Mouse (Mus musculus): ENCODE data around the gene Brsk1. TPM values are rescaled to one million over a fixed set of nuclear protein-coding genes. Genes with fewer than 3 reads are reported as not detected.

Brsk1 gene
- polyA plus RNA-seq, 1 experiment from 2014 or later: 1.0 TPM

DNA sequence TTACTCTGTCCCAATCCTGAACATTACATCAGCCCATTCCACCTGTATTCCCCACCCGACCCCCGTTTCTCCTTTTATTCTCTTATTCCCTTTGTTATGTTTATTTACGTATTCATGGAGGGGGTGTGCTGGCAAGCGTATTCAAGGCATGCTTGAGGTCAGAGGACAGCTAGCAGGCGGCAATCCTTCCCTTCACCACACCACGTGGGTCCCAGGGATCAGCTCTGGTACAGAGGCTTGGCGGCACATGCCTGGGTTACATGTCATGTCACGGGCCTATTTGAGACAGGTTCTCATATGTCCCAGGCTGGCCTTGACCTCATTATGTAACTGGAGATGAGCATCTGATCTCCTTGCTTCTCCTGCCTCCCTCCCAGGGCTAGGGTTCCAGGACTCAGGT lies 11.9 kb downstream of the Brsk1 start:
- 77% methylated on average over 8 of the region's 8 CpGs for WGBS
- H3K9ac ChIP-seq (ENCODE audit: low read depth, low read length): no peak overlapping the region
- no peak overlapping the region for H3K27ac ChIP-seq (ENCODE audit: low read depth, low read length)
- H3K27me3 ChIP-seq (replicated peaks; ENCODE audit: control insufficient read depth, insufficient read depth, low read length): no peaks in the 10 kb centered on the region
- H3K36me3 ChIP-seq (ENCODE audit: control insufficient read depth, insufficient read depth, low read length): peaks cover 2% of the 10 kb centered on the region; the same call in 1 of the 2 replicates
- H3K4me3 ChIP-seq (ENCODE audit: low read depth, low read length): no peak overlapping the region
- no peaks in the 10 kb centered on the region for H3K9me3 ChIP-seq (ENCODE audit: control insufficient read depth, low read length)
- ATAC-seq (replicated peaks; ENCODE audit: low FRiP score): no peak
- no peak overlapping the region for H3K4me2 ChIP-seq
- DNase-seq (ENCODE audit: low spot score): no peak
- no peaks in the 10 kb centered on the region for H3K4me1 ChIP-seq (replicated peaks; ENCODE audit: control insufficient read depth, insufficient read depth, low read length)

DNA sequence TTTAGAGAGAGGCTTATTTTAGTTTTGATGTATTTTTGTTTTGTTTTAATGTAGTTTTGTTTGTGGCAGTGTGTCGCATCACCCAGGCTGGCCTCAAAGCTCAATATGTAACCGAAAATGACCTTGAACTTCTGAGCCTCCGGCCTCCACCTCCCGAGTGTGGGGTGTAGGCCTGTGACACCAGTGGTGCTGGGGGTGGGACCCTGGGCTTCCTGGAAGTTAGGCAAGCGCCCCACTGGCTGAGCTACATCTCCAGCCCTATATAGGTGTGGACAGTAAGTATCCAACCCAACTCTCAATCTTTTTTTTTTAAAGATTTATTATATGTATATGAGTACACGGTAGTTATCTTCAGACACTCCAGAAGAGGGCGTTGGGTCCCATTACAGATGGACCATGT lies 12.8 kb downstream of the Brsk1 start:
- Histone ChIP-seq H3K4me3 (ENCODE audit: low read depth, low read length) (no peak overlapping the region), H3K9me3 (ENCODE audit: control insufficient read depth, low read length) (no peaks in the 10 kb centered on the region)
- WGBS: 87% methylated on average over 7 of the region's 7 CpGs

DNA sequence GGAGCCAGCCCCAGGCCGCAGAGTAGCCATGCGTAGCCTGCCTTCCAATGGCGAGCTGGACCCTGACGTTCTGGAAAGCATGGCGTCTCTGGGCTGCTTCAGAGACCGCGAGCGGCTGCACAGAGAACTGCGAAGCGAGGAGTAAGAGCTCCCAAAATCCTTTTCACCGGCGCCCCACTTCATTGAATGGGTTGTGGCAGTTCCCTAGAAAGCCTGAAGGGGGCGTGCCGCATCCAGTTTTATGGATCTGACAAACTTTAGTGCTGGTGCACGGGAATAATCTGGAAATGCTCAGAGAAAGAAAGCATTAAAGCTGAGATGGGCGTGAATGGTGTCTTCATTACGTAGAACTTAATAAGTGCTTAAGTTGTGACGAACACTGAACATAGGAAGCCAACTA lies 14.7 kb downstream of the Brsk1 start:
- 39% methylated on average over 18 of the region's 18 CpGs for WGBS
- peaks cover 6% of the 10 kb centered on the region; the same call in 1 of the 2 replicates for H3K36me3 ChIP-seq (ENCODE audit: control insufficient read depth, insufficient read depth, low read length)
- H3K9me3 ChIP-seq (ENCODE audit: control insufficient read depth, low read length): no peaks in the 10 kb centered on the region
- no peak overlapping the region for H3K27ac ChIP-seq (ENCODE audit: low read depth, low read length)
- H3K9ac ChIP-seq (ENCODE audit: low read depth, low read length): no peak overlapping the region
- H3K4me1 ChIP-seq (replicated peaks; ENCODE audit: control insufficient read depth, insufficient read depth, low read length): no peaks in the 10 kb centered on the region
- peak overlapping the region; percentile 55 for H3K4me2 ChIP-seq
- DNase-seq (ENCODE audit: low spot score) (no peak), ATAC-seq (replicated peaks; ENCODE audit: low FRiP score) (peak; percentile 38; the same call in 1 of the 2 replicates)
- H3K4me3 ChIP-seq (ENCODE audit: low read depth, low read length): no peak overlapping the region
- no peaks in the 10 kb centered on the region for H3K27me3 ChIP-seq (replicated peaks; ENCODE audit: control insufficient read depth, insufficient read depth, low read length)

More for the DNA sequence above, 12.8 kb downstream of the Brsk1 start:
- ATAC-seq (replicated peaks; ENCODE audit: low FRiP score) (no peak), DNase-seq (ENCODE audit: low spot score) (no peak)
- H3K4me1 ChIP-seq (replicated peaks; ENCODE audit: control insufficient read depth, insufficient read depth, low read length): no peaks in the 10 kb centered on the region
- H3K27ac ChIP-seq (ENCODE audit: low read depth, low read length): no peak overlapping the region
- no peak overlapping the region for H3K9ac ChIP-seq (ENCODE audit: low read depth, low read length)
- H3K4me2 ChIP-seq: no peak overlapping the region
- no peaks in the 10 kb centered on the region for H3K27me3 ChIP-seq (replicated peaks; ENCODE audit: control insufficient read depth, insufficient read depth, low read length)
- H3K36me3 ChIP-seq (ENCODE audit: control insufficient read depth, insufficient read depth, low read length): peaks cover 2% of the 10 kb centered on the region; the same call in 1 of the 2 replicates

DNA sequence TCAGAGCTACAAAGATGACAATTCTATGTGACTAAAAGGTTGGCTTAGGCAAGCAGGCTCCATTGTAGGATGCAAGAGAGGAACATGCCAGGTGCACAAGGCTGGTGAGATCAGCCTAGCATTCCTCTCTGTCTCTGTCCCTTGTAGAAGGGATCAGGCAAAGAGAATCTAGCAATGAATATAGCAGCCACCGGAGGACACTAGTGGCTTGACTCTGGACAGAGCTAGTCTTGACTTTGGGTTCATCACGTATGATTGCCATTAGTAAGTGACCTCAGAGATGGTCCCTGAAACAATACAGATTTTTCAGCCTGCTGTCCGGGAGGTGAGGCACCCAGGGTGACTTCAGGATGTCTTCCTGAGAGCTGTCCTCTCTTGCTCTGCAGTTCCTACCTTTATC lies 22.2 kb downstream of the Brsk1 start:
- Histone ChIP-seq H3K4me2 (no peak overlapping the region), H3K27ac (ENCODE audit: low read depth, low read length) (no peak overlapping the region), H3K4me1 (replicated peaks; ENCODE audit: control insufficient read depth, insufficient read depth, low read length) (no peaks in the 10 kb centered on the region), H3K9ac (ENCODE audit: low read depth, low read length) (no peak overlapping the region), H3K9me3 (ENCODE audit: control insufficient read depth, low read length) (no peaks in the 10 kb centered on the region), H3K27me3 (replicated peaks; ENCODE audit: control insufficient read depth, insufficient read depth, low read length) (no peaks in the 10 kb centered on the region), H3K36me3 (ENCODE audit: control insufficient read depth, insufficient read depth, low read length) (peaks cover 8% of the 10 kb centered on the region; the same call in 1 of the 2 replicates), H3K4me3 (ENCODE audit: low read depth, low read length) (no peak overlapping the region)
- 73% methylated on average over 3 of the region's 3 CpGs for WGBS
- no peak for DNase-seq (ENCODE audit: low spot score)
- ATAC-seq (replicated peaks; ENCODE audit: low FRiP score): no peak

DNA sequence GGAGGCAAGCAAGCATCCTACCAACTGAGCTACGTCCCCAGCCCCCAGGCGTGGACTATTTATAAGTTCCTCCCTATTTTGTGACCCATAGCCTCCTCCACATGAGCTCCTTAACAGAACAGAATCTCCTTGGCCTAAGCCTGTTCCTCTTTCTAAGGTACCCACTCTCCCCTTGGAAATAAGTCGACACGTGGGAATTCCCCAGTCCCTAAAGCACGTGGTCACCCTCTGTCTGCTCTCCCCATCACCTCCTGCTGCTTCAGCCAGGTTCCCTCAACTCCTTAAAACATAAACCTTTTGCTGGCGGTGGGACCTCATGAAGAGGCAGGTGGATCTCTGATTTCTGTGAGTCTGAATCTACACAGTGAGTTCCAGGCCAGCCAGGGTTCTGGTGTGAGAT lies 26.6 kb downstream of the Brsk1 start:
- 65% methylated on average over 6 of the region's 6 CpGs for WGBS
- Histone ChIP-seq H3K9me3 (ENCODE audit: control insufficient read depth, low read length) (no peaks in the 10 kb centered on the region), H3K36me3 (ENCODE audit: control insufficient read depth, insufficient read depth, low read length) (0 out of 2 replicates have a peak, but pooled peaks cover 4% of the 10 kb centered on the region), H3K27me3 (replicated peaks; ENCODE audit: control insufficient read depth, insufficient read depth, low read length) (no peaks in the 10 kb centered on the region), H3K4me1 (replicated peaks; ENCODE audit: control insufficient read depth, insufficient read depth, low read length) (no peaks in the 10 kb centered on the region), H3K4me3 (ENCODE audit: low read depth, low read length) (no peak overlapping the region), H3K4me2 (no peak overlapping the region), H3K27ac (ENCODE audit: low read depth, low read length) (no peak overlapping the region), H3K9ac (ENCODE audit: low read depth, low read length) (no peak overlapping the region)
- ATAC-seq (replicated peaks; ENCODE audit: low FRiP score): no peak
- no peak for DNase-seq (ENCODE audit: low spot score)

DNA sequence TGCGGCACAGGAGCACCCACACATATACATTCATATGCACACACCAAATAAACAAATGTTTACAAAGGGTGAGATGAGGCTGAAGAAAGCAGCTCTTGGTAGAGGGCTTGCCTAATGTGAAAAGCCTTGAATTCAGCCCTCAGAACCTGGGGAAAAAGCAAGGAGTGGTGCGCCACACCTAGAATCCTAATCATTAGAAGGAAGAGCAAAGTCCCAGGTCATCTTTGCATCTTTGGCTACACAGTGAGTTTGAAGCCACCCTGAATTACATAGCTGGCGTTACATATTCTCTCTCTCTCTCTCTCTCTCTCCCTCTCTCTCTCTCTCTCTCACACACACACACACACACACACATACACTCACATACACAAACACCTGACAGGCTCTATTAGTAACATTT lies 28.9 kb downstream of the Brsk1 start:
- Histone ChIP-seq H3K4me3 (ENCODE audit: low read depth, low read length) (no peak overlapping the region), H3K9ac (ENCODE audit: low read depth, low read length) (no peak overlapping the region), H3K27me3 (replicated peaks; ENCODE audit: control insufficient read depth, insufficient read depth, low read length) (no peaks in the 10 kb centered on the region), H3K4me2 (no peak overlapping the region), H3K9me3 (ENCODE audit: control insufficient read depth, low read length) (no peaks in the 10 kb centered on the region), H3K4me1 (replicated peaks; ENCODE audit: control insufficient read depth, insufficient read depth, low read length) (no peaks in the 10 kb centered on the region), H3K27ac (ENCODE audit: low read depth, low read length) (no peak overlapping the region), H3K36me3 (ENCODE audit: control insufficient read depth, insufficient read depth, low read length) (no peaks in the 10 kb centered on the region)
- DNase-seq (ENCODE audit: low spot score): no peak
- WGBS: 87% methylated on average over 3 of the region's 3 CpGs
- no peak for ATAC-seq (replicated peaks; ENCODE audit: low FRiP score)

DNA sequence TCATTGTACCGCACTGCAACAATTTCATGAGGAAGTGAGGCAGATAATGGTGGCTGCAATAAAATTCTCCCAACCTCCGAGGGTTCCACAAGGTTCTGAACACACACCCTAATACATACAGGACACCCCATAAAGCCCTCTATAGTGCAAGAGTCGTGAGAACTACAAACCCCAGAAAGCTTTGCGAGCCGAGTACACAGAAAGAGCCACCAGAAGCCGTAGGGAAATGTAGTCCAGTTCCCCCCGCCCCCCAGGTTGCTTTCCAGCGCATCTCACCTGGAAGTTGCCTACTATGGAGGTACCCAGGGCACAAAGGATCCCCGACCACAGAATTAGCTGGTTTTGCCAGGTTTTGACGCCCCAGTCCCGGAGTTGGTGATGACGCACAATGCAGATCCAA lies 33.1 kb downstream of the Brsk1 start:
- no peak for DNase-seq (ENCODE audit: low spot score)
- Histone ChIP-seq H3K36me3 (ENCODE audit: control insufficient read depth, insufficient read depth, low read length) (no peaks in the 10 kb centered on the region), H3K27ac (ENCODE audit: low read depth, low read length) (no peak overlapping the region), H3K27me3 (replicated peaks; ENCODE audit: control insufficient read depth, insufficient read depth, low read length) (no peaks in the 10 kb centered on the region), H3K9me3 (ENCODE audit: control insufficient read depth, low read length) (no peaks in the 10 kb centered on the region), H3K9ac (ENCODE audit: low read depth, low read length) (0 out of 2 replicates have a peak overlapping the region, but pooled peaks have one; percentile 16), H3K4me2 (peak overlapping the region; percentile 62), H3K4me1 (replicated peaks; ENCODE audit: control insufficient read depth, insufficient read depth, low read length) (no peaks in the 10 kb centered on the region; the same call in 1 of the 2 replicates), H3K4me3 (ENCODE audit: low read depth, low read length) (peak overlapping the region; percentile 28; the same call in 1 of the 2 replicates)
- 35% methylated on average over 12 of the region's 12 CpGs for WGBS
- peak; percentile 59; the same call in 1 of the 2 replicates for ATAC-seq (replicated peaks; ENCODE audit: low FRiP score)

DNA sequence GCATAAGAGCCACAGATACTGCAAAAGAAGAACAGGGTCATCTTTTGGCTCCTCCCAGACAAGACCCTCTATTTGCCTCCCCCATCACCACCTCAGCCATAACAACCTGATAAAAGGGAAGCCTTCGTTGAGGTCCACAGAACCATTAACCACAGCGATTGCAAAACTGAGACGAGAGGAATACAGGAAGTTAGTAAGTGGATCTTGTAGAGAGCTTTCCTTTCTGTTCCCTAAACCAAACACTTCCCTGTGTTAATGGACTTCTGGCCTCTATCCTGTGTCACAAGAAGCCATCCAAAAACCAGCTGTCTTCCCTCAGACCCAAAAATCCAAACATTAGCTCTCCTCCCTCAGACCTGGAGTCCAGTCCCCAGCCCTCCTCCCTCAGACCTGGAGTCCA lies 34.0 kb downstream of the Brsk1 start:
- H3K27ac ChIP-seq (ENCODE audit: low read depth, low read length): no peak overlapping the region
- H3K9ac ChIP-seq (ENCODE audit: low read depth, low read length): no peak overlapping the region
- 16% methylated on average over 3 of the region's 3 CpGs for WGBS
- no peaks in the 10 kb centered on the region for H3K27me3 ChIP-seq (replicated peaks; ENCODE audit: control insufficient read depth, insufficient read depth, low read length)
- DNase-seq (ENCODE audit: low spot score) (no peak), ATAC-seq (replicated peaks; ENCODE audit: low FRiP score) (no peak)
- H3K4me1 ChIP-seq (replicated peaks; ENCODE audit: control insufficient read depth, insufficient read depth, low read length): no peaks in the 10 kb centered on the region; the same call in 1 of the 2 replicates
- no peak overlapping the region for H3K4me3 ChIP-seq (ENCODE audit: low read depth, low read length)
- H3K36me3 ChIP-seq (ENCODE audit: control insufficient read depth, insufficient read depth, low read length): no peaks in the 10 kb centered on the region
- H3K9me3 ChIP-seq (ENCODE audit: control insufficient read depth, low read length): no peaks in the 10 kb centered on the region
- H3K4me2 ChIP-seq: no peak overlapping the region; the same call in 1 of the 2 replicates

DNA sequence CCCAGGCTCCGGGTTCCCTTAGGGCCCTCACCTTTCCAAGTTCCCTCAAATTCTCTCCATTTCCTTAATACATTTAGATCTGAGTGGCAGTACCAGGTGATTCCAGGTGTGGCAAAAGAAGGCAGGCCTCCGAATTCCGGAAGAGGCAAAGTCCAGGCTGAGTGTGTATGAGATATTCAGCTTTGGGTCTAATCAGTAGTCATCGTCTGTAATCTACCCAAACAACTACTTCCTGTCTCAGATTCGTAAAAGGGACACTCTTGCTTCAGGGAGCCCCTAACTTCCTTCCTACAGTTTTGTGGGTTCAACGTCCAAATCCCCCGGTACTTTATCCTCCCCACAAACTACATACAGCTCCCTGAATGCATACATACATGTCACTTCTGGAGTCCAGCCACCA lies 34.8 kb downstream of the Brsk1 start, which contains the start of gene Tmem150b:
Gene Tmem150b (minus strand): TSS at position 81 of the 400 bp plus-strand sequence.
- 42% methylated on average over 7 of the region's 7 CpGs for WGBS
- no peak within 1 kb of the TSS for H3K4me3 ChIP-seq (ENCODE audit: low read depth, low read length)
- H3K4me2 ChIP-seq: peak within 1 kb of the TSS; percentile 62; the same call in 1 of the 2 replicates
- H3K27ac ChIP-seq (ENCODE audit: low read depth, low read length): no peak within 1 kb of the TSS
- no peaks in the 10 kb centered on the region for H3K36me3 ChIP-seq (ENCODE audit: control insufficient read depth, insufficient read depth, low read length)
- no peak within 1 kb of the TSS for H3K9ac ChIP-seq (ENCODE audit: low read depth, low read length)
- H3K4me1 ChIP-seq (replicated peaks; ENCODE audit: control insufficient read depth, insufficient read depth, low read length): no peaks in the 10 kb centered on the region; the same call in 1 of the 2 replicates
- no peaks in the 10 kb centered on the region for H3K9me3 ChIP-seq (ENCODE audit: control insufficient read depth, low read length)
- DNase-seq (ENCODE audit: low spot score): no peak
- no peaks in the 10 kb centered on the region for H3K27me3 ChIP-seq (replicated peaks; ENCODE audit: control insufficient read depth, insufficient read depth, low read length)
- no peak for ATAC-seq (replicated peaks; ENCODE audit: low FRiP score)
